Mouse (Mus musculus): Measurements from ENCODE around the gene Zfp664. TPM values are rescaled to one million over a fixed set of nuclear protein-coding genes. Genes with fewer than 3 reads are reported as not detected.

Gene Zfp664
- polyA plus RNA-seq, 1 experiment from 2014 or later, result 110 TPM

GRCm38 (mm10) chr5:124861463-124861862, 1.0 kb upstream of the Zfp664 start:
- H3K4me1 ChIP-seq (ENCODE audit: insufficient read depth, low read length), result peaks cover 28% of the 10 kb centered on the region
- peak overlapping the region; percentile 90 for H3K4me3 ChIP-seq (ENCODE audit: low read length)
- no peak overlapping the region for H3K27ac ChIP-seq (ENCODE audit: low read length)
- H3K36me3 ChIP-seq (ENCODE audit: insufficient read depth, low read length), result no peaks in the 10 kb centered on the region
- peak overlapping the region; percentile 99 for H3K4me2 ChIP-seq (replicated peaks; ENCODE audit: low read depth, low read length)
- under 1% methylated on average over 31 of the region's 33 CpGs for WGBS
- peak overlapping the region; percentile 73 for H3K9ac ChIP-seq (replicated peaks; ENCODE audit: low read length)
- H3K9me3 ChIP-seq (ENCODE audit: low read length), result no peaks in the 10 kb centered on the region
- peaks cover 21% of the 10 kb centered on the region for H3K27me3 ChIP-seq (ENCODE audit: insufficient read depth, low read length)
- ATAC-seq (ENCODE audit: low FRiP score, low TSS enrichment), result 0 out of 2 replicates have a peak, but pooled peaks have one; percentile 0

GRCm38 (mm10) chr5:124862871-124863741, 615 bp downstream of the Zfp664 start:
- under 1% methylated on average over 81 of the region's 88 CpGs for WGBS
- Histone ChIP-seq H3K27me3 (ENCODE audit: insufficient read depth, low read length) (peaks cover 21% of the 10 kb centered on the region), H3K27ac (ENCODE audit: low read length) (peak overlapping the region; percentile 96), H3K36me3 (ENCODE audit: insufficient read depth, low read length) (no peaks in the 10 kb centered on the region), H3K9me3 (ENCODE audit: low read length) (no peaks in the 10 kb centered on the region), H3K4me1 (ENCODE audit: insufficient read depth, low read length) (peaks cover 28% of the 10 kb centered on the region), H3K4me3 (ENCODE audit: low read length) (peak overlapping the region; percentile 90), H3K9ac (replicated peaks; ENCODE audit: low read length) (peak overlapping the region; percentile 91), H3K4me2 (replicated peaks; ENCODE audit: low read depth, low read length) (peak overlapping the region; percentile 80)
- peak; percentile 67 for ATAC-seq (ENCODE audit: low FRiP score, low TSS enrichment)

GRCm38 (mm10) chr5:124868981-124869380, 6.5 kb downstream of the Zfp664 start:
- Histone ChIP-seq H3K4me3 (ENCODE audit: low read length) (no peak overlapping the region), H3K4me1 (ENCODE audit: insufficient read depth, low read length) (peaks cover 33% of the 10 kb centered on the region), H3K9ac (replicated peaks; ENCODE audit: low read length) (no peak overlapping the region), H3K27ac (ENCODE audit: low read length) (no peak overlapping the region), H3K27me3 (ENCODE audit: insufficient read depth, low read length) (no peaks in the 10 kb centered on the region), H3K9me3 (ENCODE audit: low read length) (no peaks in the 10 kb centered on the region), H3K4me2 (replicated peaks; ENCODE audit: low read depth, low read length) (no peak overlapping the region), H3K36me3 (ENCODE audit: insufficient read depth, low read length) (peaks cover 8% of the 10 kb centered on the region; the same call in 1 of the 2 replicates)
- 50% methylated on average over 4 of the region's 4 CpGs for WGBS
- ATAC-seq (ENCODE audit: low FRiP score, low TSS enrichment), result no peak

GRCm38 (mm10) chr5:124872033-124872432, 9.5 kb downstream of the Zfp664 start:
- peaks cover 25% of the 10 kb centered on the region for H3K4me1 ChIP-seq (ENCODE audit: insufficient read depth, low read length)
- H3K4me2 ChIP-seq (replicated peaks; ENCODE audit: low read depth, low read length), result no peak overlapping the region
- no peaks in the 10 kb centered on the region for H3K27me3 ChIP-seq (ENCODE audit: insufficient read depth, low read length)
- H3K27ac ChIP-seq (ENCODE audit: low read length), result no peak overlapping the region
- no peak for ATAC-seq (ENCODE audit: low FRiP score, low TSS enrichment)
- H3K4me3 ChIP-seq (ENCODE audit: low read length), result no peak overlapping the region
- H3K36me3 ChIP-seq (ENCODE audit: insufficient read depth, low read length), result peaks cover 11% of the 10 kb centered on the region
- no peaks in the 10 kb centered on the region for H3K9me3 ChIP-seq (ENCODE audit: low read length)
- WGBS, result 57% methylated on average over 2 of the region's 2 CpGs
- H3K9ac ChIP-seq (replicated peaks; ENCODE audit: low read length), result no peak overlapping the region

- 84% methylated on average over 3 of the region's 3 CpGs for WGBS
- no peak for ATAC-seq (ENCODE audit: low FRiP score, low TSS enrichment)
- Histone ChIP-seq H3K4me3 (ENCODE audit: low read length) (no peak overlapping the region), H3K36me3 (ENCODE audit: insufficient read depth, low read length) (peaks cover 11% of the 10 kb centered on the region), H3K4me2 (replicated peaks; ENCODE audit: low read depth, low read length) (no peak overlapping the region), H3K27ac (ENCODE audit: low read length) (no peak overlapping the region), H3K9ac (replicated peaks; ENCODE audit: low read length) (no peak overlapping the region), H3K4me1 (ENCODE audit: insufficient read depth, low read length) (peaks cover 25% of the 10 kb centered on the region), H3K27me3 (ENCODE audit: insufficient read depth, low read length) (no peaks in the 10 kb centered on the region), H3K9me3 (ENCODE audit: low read length) (no peaks in the 10 kb centered on the region)
These were observed 10.6 kb downstream of the Zfp664 start for GRCm38 (mm10) chr5:124873096-124873495.

- Histone ChIP-seq H3K9ac (replicated peaks; ENCODE audit: low read length) (no peak overlapping the region), H3K4me1 (ENCODE audit: insufficient read depth, low read length) (peaks cover 25% of the 10 kb centered on the region), H3K36me3 (ENCODE audit: insufficient read depth, low read length) (peaks cover 14% of the 10 kb centered on the region), H3K4me2 (replicated peaks; ENCODE audit: low read depth, low read length) (no peak overlapping the region), H3K4me3 (ENCODE audit: low read length) (no peak overlapping the region), H3K27me3 (ENCODE audit: insufficient read depth, low read length) (no peaks in the 10 kb centered on the region), H3K27ac (ENCODE audit: low read length) (no peak overlapping the region), H3K9me3 (ENCODE audit: low read length) (no peaks in the 10 kb centered on the region)
- WGBS, result 86% methylated on average over 6 of the region's 6 CpGs
- ATAC-seq (ENCODE audit: low FRiP score, low TSS enrichment), result no peak
These were observed 11.6 kb downstream of the Zfp664 start for GRCm38 (mm10) chr5:124873890-124874601.

- Histone ChIP-seq H3K9ac (replicated peaks; ENCODE audit: low read length) (no peak overlapping the region), H3K9me3 (ENCODE audit: low read length) (no peaks in the 10 kb centered on the region), H3K4me2 (replicated peaks; ENCODE audit: low read depth, low read length) (no peak overlapping the region), H3K36me3 (ENCODE audit: insufficient read depth, low read length) (peaks cover 9% of the 10 kb centered on the region), H3K4me3 (ENCODE audit: low read length) (no peak overlapping the region), H3K27me3 (ENCODE audit: insufficient read depth, low read length) (no peaks in the 10 kb centered on the region), H3K27ac (ENCODE audit: low read length) (no peak overlapping the region), H3K4me1 (ENCODE audit: insufficient read depth, low read length) (no peaks in the 10 kb centered on the region; the same call in 1 of the 2 replicates)
- WGBS, result 82% methylated on average over 4 of the region's 4 CpGs
- no peak for ATAC-seq (ENCODE audit: low FRiP score, low TSS enrichment)
These were observed 16.8 kb downstream of the Zfp664 start for GRCm38 (mm10) chr5:124879251-124879650.

- ATAC-seq (ENCODE audit: low FRiP score, low TSS enrichment), result no peak
- peaks cover 11% of the 10 kb centered on the region; the same call in 1 of the 2 replicates for H3K36me3 ChIP-seq (ENCODE audit: insufficient read depth, low read length)
- H3K27me3 ChIP-seq (ENCODE audit: insufficient read depth, low read length), result no peaks in the 10 kb centered on the region
- no peaks in the 10 kb centered on the region; the same call in 1 of the 2 replicates for H3K4me1 ChIP-seq (ENCODE audit: insufficient read depth, low read length)
- H3K4me3 ChIP-seq (ENCODE audit: low read length), result no peak overlapping the region
- H3K9ac ChIP-seq (replicated peaks; ENCODE audit: low read length), result no peak overlapping the region
- H3K4me2 ChIP-seq (replicated peaks; ENCODE audit: low read depth, low read length), result no peak overlapping the region
- H3K9me3 ChIP-seq (ENCODE audit: low read length), result no peaks in the 10 kb centered on the region
- WGBS, result 84% methylated on average over 6 of the region's 6 CpGs
- H3K27ac ChIP-seq (ENCODE audit: low read length), result no peak overlapping the region
These were observed 17.3 kb downstream of the Zfp664 start for GRCm38 (mm10) chr5:124879801-124880200.

- Histone ChIP-seq H3K4me3 (ENCODE audit: low read length) (no peak overlapping the region), H3K27me3 (ENCODE audit: insufficient read depth, low read length) (no peaks in the 10 kb centered on the region), H3K27ac (ENCODE audit: low read length) (no peak overlapping the region), H3K9ac (replicated peaks; ENCODE audit: low read length) (no peak overlapping the region), H3K9me3 (ENCODE audit: low read length) (no peaks in the 10 kb centered on the region), H3K4me1 (ENCODE audit: insufficient read depth, low read length) (no peaks in the 10 kb centered on the region), H3K36me3 (ENCODE audit: insufficient read depth, low read length) (peaks cover 42% of the 10 kb centered on the region), H3K4me2 (replicated peaks; ENCODE audit: low read depth, low read length) (no peak overlapping the region)
- WGBS, result 85% methylated on average over 6 of the region's 6 CpGs
- no peak for ATAC-seq (ENCODE audit: low FRiP score, low TSS enrichment)
These were observed 21.4 kb downstream of the Zfp664 start for GRCm38 (mm10) chr5:124883877-124884276.
